Comparison of ENCODE assay signal across 8 mouse cellular contexts in the genomic region with DNA sequence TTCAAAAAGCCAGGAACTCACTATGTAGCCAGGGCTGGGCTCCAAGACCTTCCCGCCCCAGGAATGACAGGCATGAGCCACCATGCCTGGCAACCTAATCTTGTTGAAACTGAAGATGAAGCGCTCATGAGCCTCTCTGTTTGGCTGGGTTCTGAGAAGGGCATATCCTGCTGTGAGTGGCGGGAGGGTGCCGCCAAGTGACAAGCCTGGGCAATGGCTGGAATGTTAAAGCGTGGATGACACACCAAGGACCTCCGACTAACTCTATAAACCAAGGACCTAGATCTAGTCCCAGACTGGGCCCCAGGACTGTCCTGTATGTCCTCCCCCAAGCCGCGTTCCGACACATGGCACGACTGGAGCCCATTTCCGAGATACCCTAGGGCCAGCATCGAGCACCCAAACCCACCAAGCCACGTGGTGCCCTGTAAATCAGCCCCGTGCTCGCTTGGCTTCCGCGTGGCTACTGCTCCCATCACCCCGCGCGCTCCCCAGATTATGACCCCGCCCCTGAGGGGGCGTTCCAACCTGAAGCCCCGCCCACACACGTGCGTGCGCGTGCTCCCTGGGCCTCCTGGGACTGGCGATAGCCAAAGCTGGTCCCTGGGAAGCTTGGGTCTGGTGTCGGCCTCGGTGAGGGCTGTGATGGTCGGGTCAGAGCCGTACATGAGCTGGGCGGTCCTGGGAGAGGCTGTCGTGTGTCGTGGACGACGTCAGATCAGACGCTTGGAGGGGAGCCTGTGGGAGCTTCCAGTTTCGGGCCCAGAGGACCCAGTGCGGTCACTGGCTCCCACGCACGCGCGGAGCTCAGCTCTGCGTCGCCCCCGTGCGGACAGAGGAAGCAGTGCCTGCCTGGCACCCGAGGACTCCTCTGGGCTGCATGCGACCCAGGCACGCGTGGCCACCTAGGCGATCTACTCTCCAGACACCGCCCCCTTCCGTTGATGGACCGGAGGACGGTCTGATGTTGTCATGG. TPM values are rescaled to one million over a fixed set of nuclear protein-coding genes. Genes with fewer than 3 reads are reported as not detected.
DNase-seq lines count a peak whose midpoint lies in the region; ATAC-seq and TF ChIP-seq lines count a peak whose summit lies in the region.

No protein-coding gene starts in this region.

- H3K9me3 ChIP-seq in forebrain, embryonic 12.5 days: no peaks in the 10 kb centered on the region
- H3K9me3 ChIP-seq in heart, postnatal 0 days (replicated peaks; ENCODE audit: control insufficient read depth, low read length): no peaks in the 10 kb centered on the region
- no peaks in the 10 kb centered on the region for H3K9me3 ChIP-seq in liver, embryonic 16.5 days (replicated peaks; ENCODE audit: control insufficient read depth, low read length)
- H3K9me3 ChIP-seq in neural tube, embryonic 13.5 days: no peaks in the 10 kb centered on the region

- peak overlapping the region; percentile 59; the same call in 1 of the 2 replicates for H3K9ac ChIP-seq in forebrain, embryonic 12.5 days
- peak overlapping the region; percentile 27; the same call in 1 of the 2 replicates for H3K9ac ChIP-seq in heart, postnatal 0 days (replicated peaks; ENCODE audit: low read depth, low read length)
- peak overlapping the region; percentile 63 for H3K9ac ChIP-seq in liver, embryonic 16.5 days (ENCODE audit: low read depth, low read length)
- peak overlapping the region; percentile 65 for H3K9ac ChIP-seq in neural tube, embryonic 13.5 days

- peak; percentile 92 for DNase-seq in c-Kit-positive CD71-positive TER-119-positive erythroid progenitor cells, embryonic 14.5 days (ENCODE audit: low spot score)
- peak; percentile 90 for DNase-seq in heart, postnatal 0 days (ENCODE audit: low spot score)
- peak; percentile 96 to 97 for DNase-seq in kidney, postnatal 4 days

- peak overlapping the region; percentile 89 for H3K27ac ChIP-seq in forebrain, embryonic 12.5 days
- peak overlapping the region; percentile 85 for H3K27ac ChIP-seq in heart, postnatal 0 days (ENCODE audit: low read depth)
- peak overlapping the region; percentile 81 for H3K27ac ChIP-seq in liver, embryonic 16.5 days (ENCODE audit: low read length)
- H3K27ac ChIP-seq in neural tube, embryonic 13.5 days (replicated peaks): peak overlapping the region; percentile 86
- H3K27ac ChIP-seq in testis, adult 2 months (ENCODE audit: control insufficient read depth, insufficient read depth, low read depth, low read length): peak overlapping the region; percentile 91

- under 1% methylated on average over 57 of the region's 57 CpGs for WGBS in forebrain, embryonic 12.5 days
- under 1% methylated on average over 57 of the region's 57 CpGs for WGBS in heart, postnatal 0 days
- under 1% methylated on average over 57 of the region's 57 CpGs for WGBS in liver, embryonic 16.5 days (ENCODE audit: insufficient replicate concordance)
- WGBS in neural tube, embryonic 13.5 days: 1% methylated on average over 57 of the region's 57 CpGs

- peak; percentile 71 for TF ChIP-seq POLR2A in testis, adult 2 months (IDR thresholded peaks at IDR 0.05; ENCODE audit: control insufficient read depth, low read depth, low read length)

- peaks cover 19% of the 10 kb centered on the region for H3K4me1 ChIP-seq in forebrain, embryonic 12.5 days
- H3K4me1 ChIP-seq in heart, postnatal 0 days (ENCODE audit: control insufficient read depth, insufficient read depth): peaks cover 10% of the 10 kb centered on the region; the same call in 1 of the 2 replicates
- peaks cover 24% of the 10 kb centered on the region for H3K4me1 ChIP-seq in liver, embryonic 16.5 days (ENCODE audit: control insufficient read depth, low read depth, low read length)
- peaks cover 14% of the 10 kb centered on the region; the same call in 1 of the 2 replicates for H3K4me1 ChIP-seq in neural tube, embryonic 13.5 days (replicated peaks)
- peaks cover 7% of the 10 kb centered on the region for H3K4me1 ChIP-seq in testis, adult 2 months (ENCODE audit: control insufficient read depth, insufficient read depth, low read length)

- H3K36me3 ChIP-seq in forebrain, embryonic 12.5 days (replicated peaks): no peaks in the 10 kb centered on the region
- H3K36me3 ChIP-seq in heart, postnatal 0 days (replicated peaks; ENCODE audit: control insufficient read depth, insufficient read depth, low read length): no peaks in the 10 kb centered on the region
- no peaks in the 10 kb centered on the region for H3K36me3 ChIP-seq in liver, embryonic 16.5 days (ENCODE audit: control insufficient read depth, insufficient read depth)
- no peaks in the 10 kb centered on the region for H3K36me3 ChIP-seq in neural tube, embryonic 13.5 days
- H3K36me3 ChIP-seq in testis, adult 2 months (ENCODE audit: control insufficient read depth, insufficient read depth, low read length): no peaks in the 10 kb centered on the region

- peak overlapping the region; percentile 77 for H3K4me2 ChIP-seq in forebrain, embryonic 12.5 days
- H3K4me2 ChIP-seq in heart, postnatal 0 days (ENCODE audit: low read depth, low read length): peak overlapping the region; percentile 67
- H3K4me2 ChIP-seq in liver, embryonic 16.5 days (ENCODE audit: low read depth, low read length): peak overlapping the region; percentile 77
- H3K4me2 ChIP-seq in neural tube, embryonic 13.5 days: peak overlapping the region; percentile 64

- peak; percentile 91 for TF ChIP-seq CTCF in heart, postnatal 0 days (IDR thresholded peaks at IDR 0.05; ENCODE audit: low read depth)
- peak; percentile 93 for TF ChIP-seq CTCF in testis, adult 2 months (IDR thresholded peaks at IDR 0.05; ENCODE audit: control insufficient read depth, insufficient read depth, insufficient replicate concordance, low read depth, low read length)

- H3K27me3 ChIP-seq in forebrain, embryonic 12.5 days: no peaks in the 10 kb centered on the region
- H3K27me3 ChIP-seq in heart, postnatal 0 days (ENCODE audit: control insufficient read depth, insufficient read depth, low read length): no peaks in the 10 kb centered on the region
- no peaks in the 10 kb centered on the region for H3K27me3 ChIP-seq in liver, embryonic 16.5 days (ENCODE audit: control insufficient read depth, insufficient read depth, low read depth, low read length)
- no peaks in the 10 kb centered on the region for H3K27me3 ChIP-seq in neural tube, embryonic 13.5 days
- no peaks in the 10 kb centered on the region for H3K27me3 ChIP-seq in testis, adult 2 months (ENCODE audit: control insufficient read depth, insufficient read depth, low read length)

- ATAC-seq in CD4-positive, CD25-positive, alpha-beta regulatory T cell, adult 4 months: peak; percentile 88
- ATAC-seq in forebrain, embryonic 12.5 days (ENCODE audit: low FRiP score): peak; percentile 97
- ATAC-seq in heart, postnatal 0 days (ENCODE audit: insufficient read depth, low read depth): peak; percentile 91
- peak; percentile 91 for ATAC-seq in liver, embryonic 16.5 days (ENCODE audit: low read depth)
- peak; percentile 97 for ATAC-seq in neural tube, embryonic 13.5 days (ENCODE audit: low read depth)

- peak overlapping the region; percentile 57 for H3K4me3 ChIP-seq in forebrain, embryonic 12.5 days (replicated peaks)
- peak overlapping the region; percentile 52 for H3K4me3 ChIP-seq in heart, postnatal 0 days (ENCODE audit: low read depth, low read length)
- peak overlapping the region; percentile 62 for H3K4me3 ChIP-seq in liver, embryonic 16.5 days (ENCODE audit: low read depth, low read length)
- H3K4me3 ChIP-seq in neural tube, embryonic 13.5 days: peak overlapping the region; percentile 44
- H3K4me3 ChIP-seq in testis, adult 2 months (ENCODE audit: control insufficient read depth, low read depth, low read length): peak overlapping the region; percentile 89

- TF ChIP-seq EP300 in heart, postnatal 0 days (IDR thresholded peaks at IDR 0.05; ENCODE audit: low read depth): peak; percentile 78

RNA-seq across cellular contexts. Expression of gene Rps6ka1, which starts 22.9 kb away (rescaled TPM):
- 100 to 1,000 TPM; 118 to 183 TPM for polyA plus RNA-seq in CD4-positive, CD25-positive, alpha-beta regulatory T cell, adult 4 months (2017; shearing (Covaris generic))
- 22.6 and 26.0 TPM in 2 replicates for polyA plus RNA-seq in forebrain, embryonic 12.5 days (2016; fragmentation: Nextera tagmentation; extraction: Ambion mirVana)
- 8.0 and 16.9 TPM in 2 replicates for total RNA-seq in heart, postnatal 0 days (2014; rRNA removed; ENCODE audit: low replicate concordance)
- polyA plus RNA-seq in heart, postnatal 0 days (2015; fragmentation: Nextera tagmentation; extraction: Ambion mirVana): 5.9 and 6.8 TPM in 2 replicates
- 69.9 and 79.4 TPM in 2 replicates for polyA plus RNA-seq in liver, embryonic 16.5 days (2015; fragmentation: Nextera tagmentation; extraction: Ambion mirVana)
- polyA plus RNA-seq in neural tube, embryonic 13.5 days (2015; fragmentation: Nextera tagmentation; extraction: Ambion mirVana): 21.3 and 21.8 TPM in 2 replicates
- polyA plus RNA-seq in testis, adult 2 months (2012; rRNA removed): 54.8 and 57.2 TPM in 2 replicates

RNA-seq across cellular contexts. Expression of gene Hmgn2, which starts 57.9 kb away (rescaled TPM):
- polyA plus RNA-seq in CD4-positive, CD25-positive, alpha-beta regulatory T cell, adult 4 months (2017; shearing (Covaris generic)): 100 to 1,000 TPM; 379 to 453 TPM
- polyA plus RNA-seq in forebrain, embryonic 12.5 days (2016; fragmentation: Nextera tagmentation; extraction: Ambion mirVana): 3,644 and 3,855 TPM in 2 replicates
- 197 and 271 TPM in 2 replicates for total RNA-seq in heart, postnatal 0 days (2014; rRNA removed; ENCODE audit: low replicate concordance)
- polyA plus RNA-seq in heart, postnatal 0 days (2015; fragmentation: Nextera tagmentation; extraction: Ambion mirVana): 867 and 901 TPM in 2 replicates
- polyA plus RNA-seq in liver, embryonic 16.5 days (2015; fragmentation: Nextera tagmentation; extraction: Ambion mirVana): 517 and 560 TPM in 2 replicates
- 1,338 and 1,455 TPM in 2 replicates for polyA plus RNA-seq in neural tube, embryonic 13.5 days (2015; fragmentation: Nextera tagmentation; extraction: Ambion mirVana)
- 30.4 and 34.0 TPM in 2 replicates for polyA plus RNA-seq in testis, adult 2 months (2012; rRNA removed)

Comparison
In these comparisons a context has a peak if more than half of its experiments do, and no peak if none do; other contexts are left out.
1. Peak in every context shown above with its lines: DNase-seq, ATAC-seq, H3K4me3 ChIP-seq and H3K27ac ChIP-seq.
2. RNA of gene Hmgn2, which starts 57.9 kb away (polyA plus RNA-seq): 3,644 to 3,855 TPM in forebrain, embryonic 12.5 days, 1,338 to 1,455 TPM in neural tube, embryonic 13.5 days, 867 to 901 TPM in heart, postnatal 0 days, 517 to 560 TPM in liver, embryonic 16.5 days and 379 to 453 TPM in CD4-positive, CD25-positive, alpha-beta regulatory T cell, adult 4 months; 30.4 to 34.0 TPM in testis, adult 2 months; every median in the first group is over 10 times any median in the second.